Mouse (Mus musculus) CD8-positive naive resting alpha-beta T cell, adult 2 months (primary cell): Measurements from ENCODE around the gene Pth.

Source experiments
- DNase-seq, 2 experiments: peaks; one replicate each; pipeline ENCODE4 v3.0.0; 2022; ENCODE audit warnings: low read depth in 2 of 2, low spot score in 2 of 2

Gene Pth

DNA sequence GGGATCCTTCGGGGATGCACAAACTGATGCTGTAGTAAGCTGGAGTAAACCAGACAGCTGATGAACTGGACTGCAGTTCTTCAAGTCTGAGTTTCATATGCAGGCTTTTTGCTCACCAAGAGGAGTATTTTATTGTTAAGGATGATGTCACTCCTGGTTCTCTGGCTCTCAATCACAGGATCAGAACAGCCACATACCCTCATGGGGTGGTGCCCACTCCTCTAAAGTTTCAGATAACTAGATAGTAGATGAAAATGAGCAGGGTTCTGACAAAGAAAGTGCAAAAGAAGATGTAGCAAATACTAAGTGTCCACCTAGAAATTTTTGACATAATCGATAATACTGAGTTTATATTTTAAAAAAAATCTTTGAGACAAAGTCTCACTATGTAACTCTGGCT is at the start of gene Pth:
Gene Pth (minus strand): TSS at position 101 of the 400 bp plus-strand sequence.
- no peak for DNase-seq

DNA sequence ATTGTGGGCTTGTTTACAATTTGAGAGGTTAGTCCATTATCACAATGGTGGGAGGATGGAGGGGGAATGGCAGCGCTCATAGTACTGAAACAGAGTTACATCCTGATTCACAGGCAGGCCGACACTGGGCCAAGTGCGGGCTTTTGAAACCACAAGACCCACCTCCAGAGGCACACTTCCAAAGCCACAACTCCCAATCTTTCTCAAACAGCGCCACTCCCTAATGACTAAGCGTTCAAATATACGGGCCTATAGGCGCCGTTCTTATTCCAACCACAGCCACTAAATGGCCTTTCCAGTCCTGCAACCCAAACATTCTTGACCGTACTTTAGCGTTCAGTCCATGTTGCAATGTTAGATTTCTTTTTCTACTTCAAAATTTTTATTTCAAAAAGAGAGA is 47.9 kb upstream of the Pth start:
- DNase-seq, result no peak

DNA sequence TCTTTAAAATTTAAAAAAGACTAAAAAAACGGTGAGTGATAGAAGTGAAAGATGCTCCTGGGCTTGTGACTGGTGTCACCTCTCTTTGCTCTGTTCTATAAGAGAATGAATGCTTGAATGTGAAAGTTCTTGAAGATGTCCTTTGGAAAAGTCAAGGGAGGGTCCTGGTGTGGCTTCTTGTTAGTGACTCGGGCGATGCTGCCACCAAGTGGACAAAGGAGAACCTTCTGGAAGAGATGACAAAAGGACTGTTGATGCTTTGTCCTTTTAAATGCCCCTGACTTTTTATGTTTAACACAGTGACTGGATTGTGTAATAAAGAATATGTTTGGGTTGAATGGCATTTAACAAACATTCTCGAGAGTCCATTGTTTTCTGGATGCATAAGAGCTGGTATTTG is 45.9 kb upstream of the Pth start:
- peak in 1 of 2 experiments; percentile 12 for DNase-seq

DNA sequence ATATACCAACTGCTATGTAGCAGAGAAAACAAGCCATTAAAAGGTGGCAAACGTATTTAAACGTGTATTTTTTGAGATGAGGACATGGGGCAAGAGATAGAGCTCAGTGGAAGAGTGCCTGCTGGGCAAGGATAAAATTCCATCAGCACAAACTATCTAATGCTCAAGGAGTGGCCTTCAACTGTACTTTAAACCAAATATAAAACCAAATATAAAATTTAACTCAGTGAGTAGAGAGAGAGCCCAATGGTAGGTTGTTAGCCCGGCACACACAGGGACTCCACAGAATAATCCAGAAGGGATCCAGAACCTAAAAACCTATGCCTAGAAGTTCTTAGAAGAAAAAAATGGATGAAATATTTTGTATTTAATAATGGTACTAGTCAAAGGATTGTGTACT is 45.1 kb upstream of the Pth start:
- DNase-seq, result no peak

DNA sequence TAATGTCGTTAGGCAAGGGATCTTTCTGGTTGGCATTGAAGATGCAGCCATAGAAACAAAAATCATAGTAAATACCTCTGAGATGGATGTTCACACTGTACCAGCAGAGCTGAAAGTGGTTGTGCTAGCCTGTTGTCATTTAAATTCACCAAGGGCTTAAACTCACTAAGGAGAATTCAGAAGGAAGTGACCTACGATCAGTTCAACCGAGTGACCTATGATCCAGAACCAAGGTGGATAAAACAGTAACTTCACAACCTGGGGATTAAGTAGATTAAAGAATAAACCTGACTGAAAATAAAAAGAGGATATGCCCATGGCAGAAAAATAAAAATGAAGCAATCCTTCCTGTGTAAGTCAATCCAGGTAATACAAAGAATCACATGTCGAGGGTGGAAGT is 44.5 kb upstream of the Pth start:
- no peak for DNase-seq

DNA sequence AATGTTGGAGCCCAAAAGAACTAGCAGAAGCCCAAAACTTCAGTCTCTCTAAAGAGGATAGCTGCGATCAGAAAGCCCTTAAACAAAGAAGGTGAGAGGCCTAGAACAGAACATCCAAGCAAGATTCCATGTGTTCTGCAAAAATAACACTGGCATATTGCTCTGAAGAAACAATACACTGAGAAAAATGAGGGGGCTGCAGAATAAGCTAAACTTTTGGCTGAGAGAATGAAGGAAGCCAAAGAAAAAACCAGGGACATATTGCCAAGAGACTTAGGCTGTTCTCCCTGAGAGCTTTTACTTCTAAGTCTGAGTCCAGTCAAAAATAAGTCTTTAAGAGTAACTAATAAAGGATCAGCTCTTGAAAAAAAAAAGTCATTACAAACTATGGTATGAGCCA is 32.4 kb upstream of the Pth start:
- no peak for DNase-seq

DNA sequence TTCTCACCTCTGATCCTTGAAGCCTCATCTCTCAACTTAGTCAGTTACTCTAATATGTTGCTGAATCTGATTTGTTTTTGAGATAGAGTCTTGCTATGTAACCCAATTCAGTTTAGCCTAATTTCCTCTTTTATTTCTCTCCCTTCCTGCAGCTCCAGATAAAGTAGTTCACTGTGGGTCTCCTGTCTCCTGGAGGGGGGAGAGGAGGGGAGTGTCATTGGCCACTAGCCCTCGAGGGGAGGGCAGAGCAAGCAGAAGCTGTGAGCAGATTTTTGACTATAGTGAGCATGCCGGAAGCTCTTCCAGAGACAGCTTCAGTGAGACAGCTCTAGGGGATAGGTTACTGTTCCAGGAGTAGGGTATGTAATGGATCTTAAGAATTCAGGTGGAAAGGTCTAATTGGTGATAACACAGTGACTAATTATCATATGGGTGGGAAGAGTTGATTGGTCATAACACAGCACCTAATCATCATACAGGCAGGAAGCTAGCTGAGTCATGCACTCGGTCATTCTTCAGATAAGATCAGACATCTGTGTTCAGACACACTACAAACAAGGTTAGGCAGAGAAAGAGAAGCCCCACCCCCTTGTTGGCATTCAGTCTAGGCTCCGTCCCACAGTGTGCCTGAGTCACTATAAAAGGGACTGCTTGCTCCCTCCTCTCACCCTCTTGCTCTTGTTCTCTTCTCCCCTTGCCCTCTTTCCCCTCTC is 30.9 kb upstream of the Pth start:
- no peak for DNase-seq

DNA sequence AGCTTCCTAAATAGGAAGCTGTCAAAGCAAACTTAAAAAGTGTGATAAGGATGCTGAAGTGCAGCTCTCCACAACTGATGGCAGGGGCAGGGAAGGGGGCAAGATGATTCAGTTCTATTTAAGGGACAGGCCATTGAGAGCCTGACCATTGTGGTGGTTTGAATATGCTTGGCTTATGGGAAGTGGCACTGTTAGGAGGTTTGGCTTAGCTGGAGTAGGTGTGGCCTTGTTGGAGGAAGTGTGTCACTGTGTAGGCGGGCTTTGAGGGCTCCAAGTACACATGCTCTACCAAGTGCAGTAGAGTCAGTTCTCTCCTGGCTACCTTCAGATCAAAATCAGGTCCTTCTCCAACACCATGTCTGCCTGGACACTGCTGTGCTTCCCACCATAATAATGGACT is 28.2 kb upstream of the Pth start:
- DNase-seq, result no peak

DNA sequence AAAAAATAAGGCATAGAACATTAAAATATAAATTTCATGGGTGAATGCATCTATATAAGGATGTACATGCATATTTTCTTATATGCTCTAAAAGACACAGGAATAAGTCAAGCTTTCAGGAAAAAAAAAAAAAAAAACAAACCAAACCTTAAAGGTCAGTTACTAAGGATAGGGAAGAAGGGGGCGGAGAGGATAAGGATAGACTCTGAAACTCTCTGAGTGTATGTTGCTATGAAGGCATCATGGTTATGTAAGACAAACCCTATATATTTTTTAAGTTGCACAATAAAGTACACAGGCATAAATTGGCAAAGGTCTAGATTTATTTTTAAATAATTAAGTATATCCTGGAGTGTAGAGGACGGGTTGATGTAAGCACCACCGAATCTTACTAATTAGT is 26.9 kb upstream of the Pth start:
- no peak for DNase-seq

DNA sequence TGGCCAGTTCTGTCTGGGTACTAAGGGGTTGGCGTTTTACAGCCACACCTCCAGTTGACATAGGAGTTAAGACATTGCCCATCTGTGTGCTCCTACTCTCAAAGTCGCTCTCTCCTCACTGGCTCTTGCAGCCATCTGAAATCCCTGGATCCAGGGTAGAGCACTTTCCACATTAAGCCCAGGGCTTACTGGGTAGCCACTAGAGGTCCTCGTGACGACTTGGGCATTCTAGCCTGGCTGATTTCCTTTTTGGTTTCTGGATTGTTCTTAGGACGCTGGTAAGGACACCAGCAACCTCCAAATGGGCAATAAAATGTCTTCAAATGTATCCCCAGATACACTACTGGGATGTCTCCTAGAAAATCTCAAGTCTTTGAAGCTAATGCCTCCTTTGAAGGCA is 20.3 kb upstream of the Pth start:
- no peak for DNase-seq

DNA sequence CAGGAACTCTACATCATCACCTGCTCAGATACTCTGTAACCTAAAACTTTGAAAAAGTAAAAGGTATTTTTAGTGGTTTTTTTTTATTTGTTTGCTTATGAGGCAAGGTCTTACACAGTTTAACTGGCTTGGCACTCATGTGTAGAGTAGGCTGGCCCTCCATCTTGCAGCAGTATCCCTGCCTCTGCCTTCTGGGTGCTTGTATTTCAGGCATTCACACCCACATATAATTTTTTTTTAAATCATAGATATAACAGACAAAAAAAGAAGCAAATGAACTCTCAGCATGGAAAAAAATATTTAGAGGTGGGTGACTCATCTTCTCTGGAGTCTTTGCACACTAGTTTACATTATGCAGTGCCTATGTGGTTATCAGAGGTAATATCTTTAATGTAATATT is 9.7 kb upstream of the Pth start:
- no peak for DNase-seq

DNA sequence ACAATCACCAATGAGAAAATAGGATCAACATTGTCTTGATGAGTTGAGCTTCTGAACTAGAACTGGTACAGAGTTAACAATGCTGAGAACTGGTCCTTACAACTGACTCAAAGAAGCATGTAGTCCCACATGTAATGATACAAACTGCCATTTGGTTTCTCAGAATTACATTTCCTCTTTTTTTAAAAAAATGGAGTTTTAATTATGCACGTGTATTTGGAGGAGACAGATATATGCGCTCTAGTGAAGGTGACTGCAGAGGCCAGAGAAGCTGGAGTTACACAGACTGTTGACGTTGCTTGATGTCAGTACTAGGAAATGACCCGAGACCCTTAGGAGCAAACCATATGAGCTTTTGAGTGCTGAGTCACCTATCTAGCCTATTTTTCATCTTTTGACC is 8.3 kb upstream of the Pth start:
- no peak for DNase-seq

DNA sequence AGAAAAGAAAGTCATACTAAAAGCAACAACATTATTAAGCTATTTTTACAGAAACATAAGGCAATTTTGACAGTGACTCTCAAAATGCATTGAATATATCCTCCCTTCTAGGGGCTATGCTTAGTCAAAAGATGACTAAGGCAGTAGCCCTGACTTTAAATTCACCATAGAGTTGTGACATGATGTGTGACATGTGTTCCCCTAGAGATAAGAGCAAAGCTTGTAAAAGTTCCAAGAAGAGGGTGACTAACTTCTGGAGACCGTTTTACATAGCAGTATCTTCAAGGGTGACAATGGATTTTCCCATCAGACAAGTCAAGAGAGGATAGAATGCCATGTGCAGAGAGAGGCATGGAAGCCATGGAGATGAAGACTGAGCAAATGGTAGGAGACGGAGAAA is 3.2 kb upstream of the Pth start:
- no peak for DNase-seq

DNA sequence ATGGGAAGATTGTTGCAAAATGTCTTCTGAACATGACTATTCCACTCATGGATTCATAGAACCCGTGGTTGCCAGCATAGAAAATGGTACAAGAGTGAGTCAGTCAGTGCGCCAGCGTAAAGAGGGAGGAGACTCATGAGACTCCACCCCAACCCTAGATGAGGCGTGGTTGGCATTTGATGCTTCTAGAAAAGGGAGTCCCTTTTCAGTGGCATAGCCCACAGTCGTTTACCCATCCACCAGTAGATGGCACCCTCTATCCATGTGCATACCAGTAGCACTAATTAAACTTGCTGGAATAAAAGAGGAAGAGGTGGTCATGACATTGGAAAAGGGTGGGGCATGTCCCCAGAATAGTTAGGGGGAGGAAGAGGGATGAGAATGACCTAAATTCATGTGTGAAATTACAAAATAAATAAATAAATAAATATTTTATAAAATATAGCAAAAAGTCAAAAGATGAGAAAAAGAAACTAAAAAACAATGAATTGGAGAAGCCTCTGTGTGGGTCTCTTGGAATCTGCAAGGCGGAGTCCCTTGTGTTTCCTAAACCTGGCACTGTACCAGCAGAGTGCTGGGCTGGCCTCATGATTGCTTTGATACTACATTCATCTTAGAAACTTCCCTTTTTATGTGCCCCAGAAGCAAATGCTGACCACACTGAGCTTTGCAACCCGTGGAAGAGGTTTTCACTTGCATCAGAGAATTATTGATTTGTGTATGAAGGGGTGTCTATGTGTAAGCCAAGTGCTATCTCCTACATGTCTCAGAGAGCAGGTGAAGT is 10.3 kb downstream of the Pth start:
- DNase-seq, result peak; percentile 63 to 79

DNA sequence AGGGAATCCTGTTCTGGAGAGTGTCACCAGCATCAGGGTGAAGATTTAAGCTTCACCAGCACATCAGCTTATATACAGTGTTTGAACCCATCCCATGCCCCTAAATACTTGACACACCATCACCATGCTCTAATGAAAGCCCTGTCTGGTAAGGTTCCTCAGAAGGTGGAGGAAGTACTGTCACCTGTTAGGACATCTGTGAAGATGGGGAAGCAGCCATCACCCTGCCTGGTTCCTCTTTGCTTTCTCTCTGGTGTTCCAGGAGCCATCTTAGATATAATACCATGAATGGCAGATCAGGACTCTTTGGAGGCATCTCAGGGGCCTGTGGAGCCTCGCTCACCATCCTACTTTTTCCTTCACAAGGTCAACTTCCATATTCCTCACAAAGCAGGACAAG is 15.7 kb downstream of the Pth start:
- DNase-seq, result no peak

DNA sequence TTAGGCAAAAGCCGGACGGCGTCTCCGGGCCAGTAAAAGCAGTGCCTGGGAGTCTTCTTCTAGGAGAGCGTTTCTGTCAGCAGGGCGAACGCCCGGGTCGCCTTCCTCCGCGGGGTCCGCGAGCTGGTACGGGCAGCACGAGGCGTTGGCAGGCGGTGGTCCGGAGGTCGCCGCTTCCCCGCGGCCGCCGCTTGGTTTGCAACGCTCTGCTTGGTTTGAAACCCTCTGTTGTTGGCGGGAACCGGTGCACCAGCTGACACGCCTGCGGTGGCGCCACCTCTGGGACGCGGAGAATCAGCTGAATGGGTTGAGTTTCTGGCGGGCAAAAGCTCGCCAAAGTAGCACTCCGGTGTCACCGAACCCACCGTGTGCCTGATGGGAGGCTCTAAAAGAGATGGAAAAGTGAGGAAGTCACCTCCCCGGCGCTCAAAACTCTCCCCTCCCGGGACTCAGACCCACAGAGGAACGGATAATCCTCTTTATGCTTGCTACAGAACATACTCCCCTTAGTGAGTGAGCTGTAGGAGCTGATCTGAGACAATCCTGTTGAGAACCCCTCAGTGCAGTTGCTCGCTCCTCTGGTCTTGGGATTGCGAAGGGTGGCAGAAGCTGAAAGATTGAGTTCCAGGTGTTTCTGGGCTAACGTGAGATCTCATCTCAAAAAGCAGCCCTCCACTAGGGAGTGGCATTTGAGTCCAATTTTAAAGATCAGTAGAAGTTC is 18.6 kb downstream of the Pth start:
- peak; percentile 62 to 77 for DNase-seq

DNA sequence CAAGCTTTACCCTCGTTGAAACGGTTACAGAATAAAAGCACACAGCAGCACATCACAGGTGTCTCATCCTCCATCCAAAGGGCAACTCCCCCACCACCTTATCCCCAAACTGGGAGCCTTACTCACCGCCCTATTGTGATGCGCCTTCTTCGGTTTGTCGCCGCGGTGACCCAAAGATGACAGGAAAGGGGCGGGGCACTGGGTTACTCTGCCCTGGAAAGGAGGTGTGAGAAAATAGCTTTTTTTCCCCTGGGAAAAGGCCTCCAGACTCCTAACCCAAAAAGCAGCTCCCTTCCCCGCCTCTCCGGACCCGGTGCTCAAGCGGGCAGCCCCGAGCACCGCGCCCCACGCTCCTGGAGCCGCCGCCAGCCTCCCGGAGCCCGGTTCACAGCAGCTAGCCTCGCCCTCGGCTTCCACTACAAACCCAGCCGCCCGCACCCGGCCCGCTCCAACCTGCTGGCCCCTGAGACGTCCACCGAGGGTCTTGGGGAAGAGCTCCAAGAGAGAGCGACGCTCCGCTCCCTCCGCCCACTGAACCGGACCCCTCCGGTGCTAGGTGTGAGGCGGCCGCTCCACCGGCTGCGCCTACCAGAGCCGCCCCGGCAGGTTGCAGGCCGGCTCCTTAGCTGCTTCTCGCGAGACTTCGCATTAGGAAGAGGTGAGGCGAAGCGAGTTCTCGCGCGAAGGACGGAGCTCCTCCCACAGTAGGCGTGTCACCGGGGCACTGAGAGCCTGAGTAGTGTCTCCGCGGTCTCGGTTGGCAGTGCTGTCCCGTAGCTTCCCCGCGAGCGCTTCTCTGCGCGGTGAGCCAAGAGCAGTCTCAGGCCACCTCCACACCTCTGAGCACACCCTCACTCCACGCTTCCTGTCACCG is 19.4 kb downstream of the Pth start, which contains the start of gene Btbd10:
Gene Btbd10 (minus strand): TSS at position 647 of the 874 bp plus-strand sequence.
- peak; percentile 95 to 98 for DNase-seq

DNA sequence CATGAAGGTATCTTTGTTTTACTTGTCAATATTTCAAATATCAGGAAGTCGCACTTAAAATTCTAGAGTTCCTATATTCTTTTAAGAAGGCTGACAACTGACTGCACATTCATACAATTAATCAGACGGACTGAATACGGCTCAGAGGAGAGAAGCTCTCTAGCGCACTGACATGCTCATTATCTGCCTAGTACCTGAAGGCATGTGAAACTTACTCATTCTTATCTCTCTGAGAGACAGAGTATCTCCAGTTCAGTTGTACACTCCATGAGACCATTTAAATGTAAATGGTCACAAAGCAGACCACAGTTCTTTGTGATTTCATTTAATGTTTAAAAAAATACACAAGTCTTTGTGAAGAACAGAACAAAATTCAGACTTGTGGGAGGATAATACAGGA is 20.9 kb downstream of the Pth start:
- no peak for DNase-seq

DNA sequence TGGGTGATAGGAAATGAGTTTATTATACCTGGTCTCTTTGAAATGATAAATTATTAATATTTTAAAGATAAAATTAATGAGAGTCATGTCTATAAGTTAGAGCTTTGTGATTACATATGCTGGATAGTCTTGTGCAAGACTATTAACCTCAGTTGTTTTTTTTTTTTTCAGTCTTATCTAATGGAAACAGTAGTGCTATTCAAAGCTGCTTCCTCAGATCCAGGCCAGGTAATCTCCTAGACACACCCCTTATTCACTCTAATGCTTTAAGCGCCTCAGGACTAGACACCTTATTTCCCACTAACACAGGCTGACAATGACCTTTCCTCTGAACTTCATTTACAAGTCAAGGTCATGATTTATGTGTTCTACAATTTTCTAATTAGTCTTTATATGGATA is 39.3 kb downstream of the Pth start:
- no peak for DNase-seq

DNA sequence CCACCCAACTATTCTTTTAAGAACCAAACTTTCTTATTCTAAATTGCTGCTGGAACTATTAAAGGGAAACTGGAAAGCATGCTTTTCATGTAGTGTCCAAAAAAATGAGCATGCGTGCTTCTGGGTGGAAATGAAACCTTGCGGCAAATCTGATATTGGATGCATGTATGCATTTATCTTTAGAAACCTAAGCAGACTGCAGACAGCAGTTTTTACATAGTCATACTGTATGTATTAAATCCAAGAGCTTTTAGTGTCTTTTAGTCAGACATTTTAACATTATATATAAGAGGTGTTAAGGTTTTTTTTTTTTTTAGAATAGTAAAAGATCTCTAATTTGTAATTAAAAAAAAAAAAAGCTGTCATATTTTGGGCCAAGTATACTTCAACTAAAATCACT is 40.7 kb downstream of the Pth start:
- DNase-seq, result no peak

DNA sequence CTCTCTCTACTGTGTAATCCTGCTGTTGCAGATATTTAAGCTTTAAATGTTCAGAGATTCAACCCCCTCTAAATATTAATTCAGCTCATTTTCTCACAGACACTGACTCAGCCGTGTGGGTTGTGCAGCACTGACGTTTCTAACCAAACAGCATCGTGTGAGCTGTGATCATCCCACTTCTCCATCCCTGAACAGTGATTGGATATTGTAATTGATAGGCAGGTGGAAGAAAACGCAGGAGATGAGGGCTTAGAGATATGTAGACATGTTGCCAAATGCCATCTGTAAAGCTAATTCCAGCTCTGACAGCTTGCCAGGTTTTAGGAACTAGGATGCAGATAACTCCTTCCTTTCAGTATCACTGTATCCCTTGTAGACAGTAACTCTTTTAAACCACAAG is 41.1 kb downstream of the Pth start:
- DNase-seq, result no peak
